Mouse (Mus musculus): ENCODE measurements around the gene Praf2. TPM values are rescaled to one million over a fixed set of nuclear protein-coding genes. Genes with fewer than 3 reads are reported as not detected.
A peak's percentile ranks its signal among the peaks of the same experiment; 100 is the strongest.

Praf2 gene
- polyA plus RNA-seq, 1 experiment from 2014 or later = 58.9 TPM

DNA sequence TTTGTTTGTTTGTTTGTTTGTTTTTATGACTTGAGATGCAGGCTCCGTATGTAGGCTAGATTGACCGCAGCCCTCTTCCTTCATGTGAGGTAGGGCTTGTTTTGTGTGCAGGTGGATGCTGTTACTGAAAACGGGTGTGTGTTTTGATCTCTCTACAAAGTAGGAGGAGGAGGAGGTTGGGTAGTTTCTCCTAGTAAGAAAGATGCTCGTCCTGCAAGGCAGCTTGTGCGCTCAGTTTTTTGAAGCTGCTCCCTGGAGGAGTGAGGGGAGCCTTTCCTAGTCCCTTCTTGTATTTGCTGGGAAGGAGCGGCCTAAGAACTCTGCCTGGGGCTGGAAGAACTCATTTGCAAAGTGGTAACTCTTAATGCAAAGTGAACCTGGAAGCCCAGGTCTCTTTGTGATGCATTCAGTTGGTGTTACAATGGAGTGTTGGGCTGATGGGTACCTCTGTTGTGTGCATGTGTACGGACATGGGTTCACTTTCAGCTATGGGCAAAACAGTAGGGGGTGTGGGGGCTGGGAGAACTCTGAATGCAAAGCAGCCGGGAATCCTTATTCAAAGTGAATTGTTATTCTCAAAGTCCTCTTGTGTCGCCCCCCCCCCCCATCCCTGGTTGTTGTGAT lies 36.5 kb downstream of the Praf2 start:
- Histone ChIP-seq H3K27me3 (no peaks in the 10 kb centered on the region), H3K9me3 (no peaks in the 10 kb centered on the region), H3K4me2 (peak overlapping the region; percentile 66), H3K9ac (0 out of 2 replicates have a peak overlapping the region, but pooled peaks have one; percentile 7), H3K4me3 (peak overlapping the region; percentile 67), H3K27ac (peak overlapping the region; percentile 56; the same call in 1 of the 2 replicates), H3K4me1 (peaks cover 17% of the 10 kb centered on the region), H3K36me3 (peaks cover 16% of the 10 kb centered on the region)
- 19% methylated on average over 9 of the region's 9 CpGs for WGBS
- ATAC-seq (ENCODE audit: borderline replicate concordance, extremely low read depth, low FRiP score, low TSS enrichment) = no peak

GRCm38 (mm10) chrX:7765281-7765670 lies 37.0 kb downstream of the Praf2 start:
- no peak for ATAC-seq (ENCODE audit: borderline replicate concordance, extremely low read depth, low FRiP score, low TSS enrichment)
- H3K27me3 ChIP-seq = no peaks in the 10 kb centered on the region
- H3K36me3 ChIP-seq = peaks cover 18% of the 10 kb centered on the region
- H3K27ac ChIP-seq = peak overlapping the region; percentile 56; the same call in 1 of the 2 replicates
- peaks cover 17% of the 10 kb centered on the region for H3K4me1 ChIP-seq
- no peaks in the 10 kb centered on the region for H3K9me3 ChIP-seq
- 0 out of 2 replicates have a peak overlapping the region, but pooled peaks have one; percentile 7 for H3K9ac ChIP-seq
- peak overlapping the region; percentile 66 for H3K4me2 ChIP-seq
- peak overlapping the region; percentile 67 for H3K4me3 ChIP-seq
- WGBS = 19% methylated on average over 11 of the region's 13 CpGs

- Histone ChIP-seq H3K27me3 (no peaks in the 10 kb centered on the region), H3K27ac (peak overlapping the region; percentile 56; the same call in 1 of the 2 replicates), H3K9ac (0 out of 2 replicates have a peak overlapping the region, but pooled peaks have one; percentile 7), H3K4me1 (peaks cover 17% of the 10 kb centered on the region), H3K4me2 (peak overlapping the region; percentile 66), H3K9me3 (no peaks in the 10 kb centered on the region), H3K36me3 (peaks cover 22% of the 10 kb centered on the region), H3K4me3 (peak overlapping the region; percentile 67)
- peak; percentile 68; the same call in 1 of the 2 replicates for ATAC-seq (ENCODE audit: borderline replicate concordance, extremely low read depth, low FRiP score, low TSS enrichment)
- whole genome bisulfite sequencing = 11% methylated on average over 11 of the region's 11 CpGs
Observed at GRCm38 (mm10) chrX:7765764-7766163, 37.5 kb downstream of the Praf2 start.

DNA sequence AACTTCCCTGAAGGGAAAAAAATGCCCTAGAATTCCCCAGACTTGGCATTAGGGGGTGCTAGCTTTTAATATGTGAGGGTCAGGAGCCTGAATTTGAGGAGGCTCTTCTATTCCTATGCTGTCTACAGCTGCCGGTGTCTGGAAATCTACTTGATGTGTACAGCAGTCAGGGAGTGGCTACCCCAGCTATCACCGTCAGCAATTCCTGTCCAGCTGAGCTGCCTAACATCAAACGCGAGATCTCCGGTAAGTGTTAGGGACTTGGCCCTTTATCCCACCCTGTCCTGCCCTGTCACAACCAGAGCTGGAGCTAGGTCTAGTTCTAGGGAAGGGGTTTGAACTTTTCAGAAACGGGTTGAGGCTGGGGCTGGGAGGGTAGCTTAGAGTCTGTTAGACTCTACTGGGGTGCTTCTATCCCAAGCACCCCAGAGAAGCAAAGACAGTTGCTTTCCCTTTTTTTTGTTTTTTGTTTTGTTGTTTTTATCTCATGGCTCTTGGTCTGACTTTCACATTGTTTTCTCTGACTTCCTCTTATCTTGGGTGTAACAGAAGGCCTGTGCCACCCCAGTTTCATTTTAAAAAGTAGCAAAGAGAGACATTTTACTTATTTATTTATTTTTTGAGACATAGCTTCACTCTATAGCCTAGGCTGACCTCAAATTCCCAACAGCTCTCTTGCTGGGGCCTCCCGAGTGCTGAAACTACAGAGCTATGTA lies 41.2 kb downstream of the Praf2 start:
- ATAC-seq (ENCODE audit: borderline replicate concordance, extremely low read depth, low FRiP score, low TSS enrichment) = no peak
- H3K27ac ChIP-seq = no peak overlapping the region
- peaks cover 35% of the 10 kb centered on the region for H3K36me3 ChIP-seq
- H3K4me2 ChIP-seq = no peak overlapping the region
- H3K9me3 ChIP-seq = no peaks in the 10 kb centered on the region
- no peaks in the 10 kb centered on the region for H3K27me3 ChIP-seq
- 87% methylated on average over 7 of the region's 7 CpGs for WGBS
- peaks cover 15% of the 10 kb centered on the region for H3K4me1 ChIP-seq
- no peak overlapping the region for H3K9ac ChIP-seq
- H3K4me3 ChIP-seq = no peak overlapping the region

GRCm38 (mm10) chrX:7772766-7773165 lies 44.5 kb downstream of the Praf2 start:
- WGBS = 48% methylated on average over 2 of the region's 2 CpGs
- H3K36me3 ChIP-seq = peaks cover 28% of the 10 kb centered on the region

GRCm38 (mm10) chrX:7775501-7776205 lies 47.4 kb downstream of the Praf2 start:
- no peaks in the 10 kb centered on the region for H3K27me3 ChIP-seq
- H3K36me3 ChIP-seq = peaks cover 15% of the 10 kb centered on the region
- no peak overlapping the region for H3K9ac ChIP-seq
- no peak overlapping the region for H3K4me3 ChIP-seq
- ATAC-seq (ENCODE audit: borderline replicate concordance, extremely low read depth, low FRiP score, low TSS enrichment) = no peak
- 70% methylated on average over 9 of the region's 9 CpGs for WGBS
- no peak overlapping the region for H3K4me2 ChIP-seq
- H3K9me3 ChIP-seq = no peaks in the 10 kb centered on the region
- H3K27ac ChIP-seq = no peak overlapping the region
- H3K4me1 ChIP-seq = no peaks in the 10 kb centered on the region

More at GRCm38 (mm10) chrX:7772766-7773165, 44.5 kb downstream of the Praf2 start:
- no peak overlapping the region for H3K27ac ChIP-seq
- H3K9me3 ChIP-seq = no peaks in the 10 kb centered on the region
- no peak overlapping the region for H3K9ac ChIP-seq
- H3K27me3 ChIP-seq = no peaks in the 10 kb centered on the region
- H3K4me2 ChIP-seq = no peak overlapping the region
- H3K4me1 ChIP-seq = no peaks in the 10 kb centered on the region
- H3K4me3 ChIP-seq = no peak overlapping the region
- no peak for ATAC-seq (ENCODE audit: borderline replicate concordance, extremely low read depth, low FRiP score, low TSS enrichment)

GRCm38 (mm10) chrX:7776329-7777082 lies 48.3 kb downstream of the Praf2 start:
- Histone ChIP-seq H3K9me3 (no peaks in the 10 kb centered on the region), H3K27me3 (no peaks in the 10 kb centered on the region), H3K27ac (no peak overlapping the region), H3K9ac (no peak overlapping the region), H3K4me2 (no peak overlapping the region), H3K36me3 (peaks cover 8% of the 10 kb centered on the region; the same call in 1 of the 2 replicates), H3K4me3 (no peak overlapping the region), H3K4me1 (no peaks in the 10 kb centered on the region)
- 39% methylated on average over 8 of the region's 8 CpGs for WGBS
- peak; percentile 46; the same call in 1 of the 2 replicates for ATAC-seq (ENCODE audit: borderline replicate concordance, extremely low read depth, low FRiP score, low TSS enrichment)

- Histone ChIP-seq H3K4me1 (no peaks in the 10 kb centered on the region), H3K36me3 (no peaks in the 10 kb centered on the region; the same call in 1 of the 2 replicates), H3K27me3 (no peaks in the 10 kb centered on the region), H3K4me3 (no peak overlapping the region), H3K27ac (no peak overlapping the region), H3K4me2 (no peak overlapping the region), H3K9me3 (no peaks in the 10 kb centered on the region), H3K9ac (no peak overlapping the region)
- WGBS = 58% methylated on average over 7 of the region's 7 CpGs
- no peak for ATAC-seq (ENCODE audit: borderline replicate concordance, extremely low read depth, low FRiP score, low TSS enrichment)
Observed at GRCm38 (mm10) chrX:7778450-7779244, 50.4 kb downstream of the Praf2 start.

DNA sequence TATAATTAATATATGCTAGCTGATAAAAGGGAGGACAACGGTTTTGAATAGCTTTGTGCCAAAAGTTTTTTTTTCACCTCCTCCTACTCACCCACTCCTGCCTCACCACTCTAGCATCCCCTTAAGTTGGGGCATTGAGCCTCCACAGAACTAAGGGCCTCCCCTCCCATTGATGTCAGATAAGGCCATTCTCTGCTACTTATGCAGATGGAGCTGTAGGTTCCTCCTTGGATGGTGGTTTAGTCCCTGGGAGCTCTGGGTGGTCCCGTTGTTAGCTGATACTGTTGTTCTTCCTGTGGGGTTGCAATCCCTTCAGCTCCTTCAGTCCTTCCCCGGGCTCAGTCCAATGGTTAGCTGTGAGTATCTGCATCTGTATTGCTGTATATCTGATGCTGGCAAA lies 51.1 kb downstream of the Praf2 start:
- Histone ChIP-seq H3K4me2 (no peak overlapping the region), H3K27ac (no peak overlapping the region), H3K9me3 (no peaks in the 10 kb centered on the region), H3K4me1 (no peaks in the 10 kb centered on the region), H3K4me3 (no peak overlapping the region), H3K9ac (no peak overlapping the region), H3K27me3 (no peaks in the 10 kb centered on the region), H3K36me3 (no peaks in the 10 kb centered on the region)
- WGBS = 18% methylated on average over 3 of the region's 3 CpGs
- ATAC-seq (ENCODE audit: borderline replicate concordance, extremely low read depth, low FRiP score, low TSS enrichment) = no peak
